Mouse (Mus musculus) lung, postnatal 0 days (tissue): ENCODE measurements around the gene Gbp3.

Source experiments
- CTCF ChIP-seq: IDR thresholded peaks from 2 replicates; pipeline ENCODE4 v1.5.1; 2016; ENCODE audit warnings: antibody characterized with exemption, mild to moderate bottlenecking
- EP300 ChIP-seq: IDR thresholded peaks from 2 replicates; pipeline ENCODE4 v1.6.1; 2016; ENCODE audit warnings: antibody characterized with exemption, mild to moderate bottlenecking, control low read depth

DNA sequence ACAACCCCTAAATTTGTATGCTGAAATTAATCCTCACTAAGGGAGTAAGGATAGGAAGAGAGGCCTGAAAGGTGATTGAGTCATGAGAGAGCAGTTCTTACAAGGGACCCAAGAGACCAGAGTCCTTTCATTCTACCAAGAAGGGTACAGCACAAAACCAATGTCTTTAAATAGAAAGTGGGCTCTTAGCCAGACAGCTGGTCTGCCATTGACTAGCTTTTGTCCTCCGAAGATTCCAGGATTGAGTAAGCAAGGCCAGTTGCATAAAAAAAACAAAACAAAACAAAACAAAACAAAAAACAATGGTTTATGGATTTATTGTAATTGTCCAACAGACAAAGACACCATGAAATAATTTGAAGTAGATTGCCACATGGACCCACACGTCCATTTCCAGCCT is 29.1 kb downstream of the Gbp3 start:
- TF ChIP-seq EP300, result no peak
- no peak for TF ChIP-seq CTCF
